Mouse (Mus musculus) brain, embryonic 14.5 days (tissue): ENCODE measurements at regions not wholly inside any gene's neighbourhood (a gene's known extent, or its start where the extent isn't known, plus 50 kb on each side); places are given as distances from the start of the nearest gene placed in this dataset.

ENCODE experiments used
- CTCF ChIP-seq: fragments of 200-500 bp; IDR thresholded peaks from 2 replicates; pipeline ENCODE4 v1.5.1; 2012; ENCODE audit warnings: inconsistent platforms, mild to moderate bottlenecking, moderate library complexity, borderline replicate concordance; ENCODE audit not compliant: insufficient read depth, insufficient read length; ENCODE audit errors: extremely low read depth
- POLR2A ChIP-seq: fragments of 200-500 bp; IDR thresholded peaks from 2 replicates; pipeline ENCODE4 v1.6.1; 2012; ENCODE audit warnings: mild to moderate bottlenecking, inconsistent platforms, borderline replicate concordance; ENCODE audit not compliant: poor library complexity, insufficient read depth, insufficient read length, severe bottlenecking; ENCODE audit errors: extremely low read depth

- TF ChIP-seq CTCF (no peak), POLR2A (no peak)
These were observed 502.4 kb upstream of the Cdh18 start for GRCm38 (mm10) chr15:22046423-22046822.
